Mouse (Mus musculus) G1E (cell line): ENCODE results near the gene Ctps2. TPM values are rescaled to one million over a fixed set of nuclear protein-coding genes. Genes with fewer than 3 reads are reported as not detected.

Experiments used
- ATAC-seq: 2 replicates; pipeline ENCODE4 v1.8.0; 2016; ENCODE audit warnings: mild to moderate bottlenecking; ENCODE audit not compliant: insufficient number of reproducible peaks, poor library complexity, low FRiP score, severe bottlenecking; ENCODE audit errors: extremely low read depth
- DNase-seq: peaks from one replicate; pipeline ENCODE4 v3.0.0; 2012; ENCODE audit warnings: low spot score
- H3K27me3 ChIP-seq: 2 replicates; pipeline ENCODE4 v1.6.1; 2012; ENCODE audit warnings: mild to moderate bottlenecking, low read length, inconsistent platforms; ENCODE audit not compliant: insufficient read depth
- H3K36me3 ChIP-seq: replicated peaks from 2 replicates; pipeline ENCODE3; 2012; ENCODE audit warnings: mild to moderate bottlenecking, inconsistent platforms
- H3K4me1 ChIP-seq: 2 replicates; pipeline ENCODE4 v1.6.1; 2012; ENCODE audit warnings: low read depth, low read length, inconsistent platforms, mixed read lengths; ENCODE audit not compliant: insufficient read depth
- H3K4me3 ChIP-seq: 2 replicates; pipeline ENCODE4 v1.5.1; 2012; ENCODE audit warnings: low read depth, mild to moderate bottlenecking, inconsistent platforms, low read length, moderate library complexity, mixed read lengths
- H3K9me3 ChIP-seq: replicated peaks from 2 replicates; pipeline ENCODE4 v1.6.1; 2012; ENCODE audit warnings: inconsistent platforms
- CTCF ChIP-seq: IDR thresholded peaks from 2 replicates; pipeline ENCODE4 v1.5.1; 2012; ENCODE audit warnings: low read depth, low read length, inconsistent platforms, mixed read lengths
- GATA1 ChIP-seq: IDR thresholded peaks from 2 replicates; pipeline ENCODE4 v1.6.1; 2012; ENCODE audit warnings: borderline replicate concordance, low read length, inconsistent platforms, mixed read lengths
- GATA2 ChIP-seq: IDR thresholded peaks from 2 replicates; pipeline ENCODE4 v1.6.1; 2012; ENCODE audit warnings: low read depth, low read length, inconsistent platforms, borderline replicate concordance
- POLR2AphosphoS5 ChIP-seq: IDR thresholded peaks from 2 replicates; pipeline ENCODE4 v1.6.1; 2012; ENCODE audit warnings: low read depth, low read length, inconsistent platforms; ENCODE audit not compliant: insufficient replicate concordance
- TAL1 ChIP-seq: conservative IDR thresholded peaks from 2 replicates; pipeline ENCODE4 v1.6.1; 2012; ENCODE audit warnings: low read depth, low read length, inconsistent platforms, mixed read lengths
- polyA plus RNA-seq: library from polyadenylated mRNA; stranded (reverse); fragments of >175 nt; gene quantifications from 2 replicates; pipeline ENCODE4 v1.2.3, GENCODE M21; 2012
- total RNA-seq, 2 experiments: library from RNA; stranded (forward) in 1 of 2; stranded (reverse) in 1 of 2; fragments of 200-1000 nt in 1 of 2; fragments of >200 nt in 1 of 2; fragmentation: Nextera tagmentation in 1 of 2; gene quantifications; 2 replicates each; pipeline ENCODE4 v1.2.3; 2014 to 2017

The Ctps2 gene
- total and polyA plus RNA-seq, 3 experiments: 1.3 to 50.2 (median 45.3) TPM

DNA sequence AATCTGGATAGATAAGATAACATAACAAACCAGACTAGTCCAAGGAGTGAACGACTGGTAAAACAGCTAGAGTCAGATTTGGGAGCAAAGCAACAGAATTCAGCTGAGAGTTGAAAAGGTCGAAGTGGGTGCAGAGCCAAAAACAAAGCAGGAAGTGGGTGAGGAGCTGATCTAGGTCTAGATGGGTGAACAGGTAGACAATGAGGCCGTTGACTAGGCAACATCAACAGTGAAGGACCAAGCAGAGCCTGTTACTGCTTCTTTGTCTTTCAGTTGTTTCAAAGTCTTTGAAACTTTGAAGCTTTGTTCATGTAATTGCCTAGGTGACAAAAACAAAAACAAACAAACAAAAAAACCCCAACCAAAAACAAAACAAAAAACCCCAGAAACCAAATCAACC, 75.2 kb downstream of the Ctps2 start:
- TF ChIP-seq GATA1 (no peak), CTCF (no peak), TAL1 (no peak), POLR2AphosphoS5 (no peak), GATA2 (no peak)
- Histone ChIP-seq H3K9me3 (no peaks in the 10 kb centered on the region), H3K4me1 (no peaks in the 10 kb centered on the region), H3K4me3 (no peak overlapping the region), H3K36me3 (peaks cover 5% of the 10 kb centered on the region), H3K27me3 (no peaks in the 10 kb centered on the region)
- DNase-seq: no peak
- no peak for ATAC-seq

DNA sequence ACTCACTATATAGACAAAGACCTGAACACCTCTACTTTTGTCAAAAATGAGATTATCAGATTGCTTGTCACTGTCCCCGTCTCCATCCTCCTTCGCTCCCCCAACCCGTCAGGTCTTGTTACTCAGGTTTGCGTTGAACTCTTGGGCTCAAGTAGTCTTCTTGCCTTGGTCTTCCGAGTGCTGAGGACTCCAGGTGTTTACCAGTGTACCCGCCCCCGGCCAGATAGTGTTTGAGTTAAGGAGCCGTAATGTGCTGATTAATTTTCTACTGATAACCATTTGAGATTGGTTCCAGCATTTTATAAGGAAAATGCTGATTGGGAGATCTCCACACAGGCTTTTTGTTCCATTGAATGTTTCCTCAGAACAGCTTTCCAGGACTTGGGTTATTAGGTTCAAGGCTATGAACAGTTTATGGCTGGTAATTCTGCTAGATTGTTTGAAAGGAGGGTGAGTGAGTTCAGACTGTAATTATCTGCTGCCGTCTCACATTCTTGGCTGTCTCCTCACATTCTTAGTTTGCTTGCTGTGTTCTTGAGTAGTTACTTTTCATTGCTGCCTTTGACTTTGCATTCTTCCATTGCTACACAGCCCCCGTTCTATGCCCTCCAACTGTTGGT, 85.9 kb downstream of the Ctps2 start:
- TF ChIP-seq CTCF: no peak
- TF ChIP-seq GATA2: no peak
- DNase-seq (no peak), ATAC-seq (no peak)
- H3K27me3 ChIP-seq: no peaks in the 10 kb centered on the region
- H3K4me3 ChIP-seq: no peak overlapping the region
- H3K9me3 ChIP-seq: no peaks in the 10 kb centered on the region
- H3K4me1 ChIP-seq: no peaks in the 10 kb centered on the region
- H3K36me3 ChIP-seq: peaks cover 19% of the 10 kb centered on the region

DNA sequence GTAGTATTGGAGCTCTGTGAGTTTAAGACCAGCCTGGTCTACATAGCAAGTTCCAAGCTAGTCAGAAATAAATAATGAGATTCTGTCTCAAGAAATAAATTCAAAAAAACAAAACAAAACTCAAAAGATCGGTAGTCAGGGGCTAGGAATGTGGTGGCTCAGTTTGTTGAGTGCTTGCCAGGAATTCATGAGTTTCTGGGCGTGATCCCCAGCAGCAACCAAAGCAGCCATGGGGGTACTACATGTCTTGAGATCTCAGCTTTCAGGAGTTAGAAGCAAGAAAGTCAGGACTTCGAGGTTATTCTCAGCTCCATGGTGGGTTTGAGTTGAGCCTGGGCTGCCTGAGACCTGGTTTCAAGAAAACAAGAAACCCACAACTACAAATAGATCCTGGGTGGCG, 90.4 kb downstream of the Ctps2 start:
- TF ChIP-seq POLR2AphosphoS5 (no peak), GATA2 (no peak), GATA1 (no peak), CTCF (no peak), TAL1 (no peak)
- no peak overlapping the region for H3K4me3 ChIP-seq
- no peaks in the 10 kb centered on the region for H3K9me3 ChIP-seq
- no peak for ATAC-seq
- no peaks in the 10 kb centered on the region for H3K27me3 ChIP-seq
- no peak for DNase-seq
- H3K4me1 ChIP-seq: no peaks in the 10 kb centered on the region
- H3K36me3 ChIP-seq: peaks cover 18% of the 10 kb centered on the region

DNA sequence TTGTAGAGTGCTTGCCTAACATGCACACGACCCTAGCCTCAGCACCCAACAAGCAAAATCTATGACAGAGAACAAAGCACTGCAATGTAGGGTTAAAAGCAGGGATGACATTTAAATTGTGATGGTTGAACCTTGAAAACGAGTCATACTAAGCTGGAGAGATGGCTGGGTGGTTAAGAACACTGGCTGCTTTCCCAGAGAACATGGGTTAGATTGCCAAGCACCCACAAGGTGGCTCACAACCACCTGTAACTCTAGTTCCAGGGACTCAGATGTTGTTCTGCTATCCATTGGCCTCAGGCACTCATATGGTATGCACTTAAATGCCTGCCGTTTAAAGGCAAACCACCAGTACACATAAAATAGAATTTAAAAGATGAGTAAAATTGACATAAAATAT, 91.1 kb downstream of the Ctps2 start:
- Histone ChIP-seq H3K9me3 (no peaks in the 10 kb centered on the region), H3K27me3 (no peaks in the 10 kb centered on the region), H3K4me3 (no peak overlapping the region), H3K36me3 (peaks cover 23% of the 10 kb centered on the region), H3K4me1 (no peaks in the 10 kb centered on the region)
- ATAC-seq: no peak
- TF ChIP-seq TAL1 (no peak), GATA1 (no peak), POLR2AphosphoS5 (no peak), CTCF (no peak), GATA2 (no peak)
- DNase-seq: no peak

DNA sequence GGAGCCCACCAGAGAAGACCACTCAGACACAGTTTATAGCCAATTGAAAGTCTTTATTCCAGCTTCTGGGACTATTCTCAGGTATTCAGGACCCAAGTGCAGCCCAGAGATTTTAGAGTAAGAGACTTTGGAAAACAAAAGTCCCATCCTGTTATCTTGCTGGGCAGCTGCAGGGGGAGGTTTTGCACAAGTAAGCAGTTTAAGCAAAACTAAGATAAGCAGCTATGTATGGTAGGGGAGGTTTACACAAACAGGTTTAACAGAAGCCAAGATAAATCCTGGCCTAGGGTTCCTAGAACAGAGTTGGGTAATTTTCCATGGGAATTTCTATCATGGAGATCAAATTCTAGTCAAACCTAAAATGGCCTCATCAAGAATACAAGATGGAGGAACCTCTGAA, 126.8 kb downstream of the Ctps2 start:
- Histone ChIP-seq H3K9me3 (no peaks in the 10 kb centered on the region), H3K4me3 (no peak overlapping the region), H3K4me1 (no peaks in the 10 kb centered on the region), H3K36me3 (peaks cover 12% of the 10 kb centered on the region), H3K27me3 (no peaks in the 10 kb centered on the region)
- DNase-seq (no peak), ATAC-seq (no peak)
- no peak for TF ChIP-seq CTCF
- TF ChIP-seq POLR2AphosphoS5: no peak
- no peak for TF ChIP-seq GATA2
- TF ChIP-seq GATA1: no peak
- no peak for TF ChIP-seq TAL1

DNA sequence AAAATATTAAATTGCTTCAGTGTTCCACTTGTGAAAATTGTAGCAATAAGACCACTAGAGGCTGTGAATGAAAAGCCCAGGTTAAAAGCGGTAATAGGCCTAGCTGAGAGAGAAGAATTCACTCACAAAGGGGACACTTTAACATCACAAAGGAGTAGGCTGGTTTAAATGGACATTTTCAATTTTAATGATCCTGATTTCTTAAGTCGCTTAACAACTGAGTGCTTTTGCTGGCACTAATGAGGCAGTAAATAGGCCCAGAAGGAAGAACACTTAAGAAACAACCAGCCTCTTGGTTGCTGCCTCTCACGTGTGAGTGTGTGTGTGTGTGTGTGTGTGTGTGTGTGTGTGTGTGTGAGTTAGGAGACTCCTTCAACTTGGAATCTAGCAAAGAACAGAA, 137.7 kb downstream of the Ctps2 start:
- ATAC-seq (no peak), DNase-seq (no peak)
- no peaks in the 10 kb centered on the region for H3K36me3 ChIP-seq
- H3K27me3 ChIP-seq: no peaks in the 10 kb centered on the region
- TF ChIP-seq GATA2 (no peak), TAL1 (no peak), POLR2AphosphoS5 (no peak), CTCF (no peak), GATA1 (no peak)
- H3K4me3 ChIP-seq: no peak overlapping the region
- no peaks in the 10 kb centered on the region for H3K4me1 ChIP-seq
- H3K9me3 ChIP-seq: no peaks in the 10 kb centered on the region

DNA sequence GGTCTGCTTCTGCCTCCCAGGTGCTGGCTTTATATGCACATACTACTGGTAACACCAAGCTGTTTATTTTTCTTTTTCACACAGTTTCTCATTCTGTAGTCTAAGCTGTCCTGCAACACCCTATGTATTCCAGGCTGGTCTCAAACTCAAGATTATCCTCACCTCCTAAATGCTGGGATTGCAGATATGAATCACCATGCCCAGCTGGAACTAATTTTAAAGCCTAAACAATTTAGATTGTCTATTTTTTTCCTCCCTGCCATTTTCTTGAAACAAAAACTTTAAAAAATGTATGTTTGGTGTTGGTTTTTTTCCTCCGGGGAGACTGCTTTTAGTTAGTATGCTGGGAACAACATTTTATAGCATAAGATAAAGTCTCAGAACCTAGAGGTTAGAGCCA, 141.7 kb downstream of the Ctps2 start:
- Histone ChIP-seq H3K4me3 (no peak overlapping the region), H3K36me3 (no peaks in the 10 kb centered on the region), H3K4me1 (no peaks in the 10 kb centered on the region), H3K27me3 (no peaks in the 10 kb centered on the region), H3K9me3 (no peaks in the 10 kb centered on the region)
- DNase-seq: no peak
- ATAC-seq: no peak
- TF ChIP-seq CTCF (no peak), GATA2 (no peak), POLR2AphosphoS5 (no peak), TAL1 (no peak), GATA1 (no peak)
